Mouse (Mus musculus): ENCODE data around the gene Prkcd.

- TF ChIP-seq POLR2A (IDR thresholded peaks at IDR 0.05; ENCODE audit: insufficient read depth, low read length) (no peak), CTCF (IDR thresholded peaks at IDR 0.05; ENCODE audit: low read depth, low read length) (no peak)
Measured at GRCm38 (mm10) chr14:30610304-30610703, 15.7 kb downstream of the Prkcd start.
